ENCODE assay signal across 16 mouse cellular contexts in the genomic region with DNA sequence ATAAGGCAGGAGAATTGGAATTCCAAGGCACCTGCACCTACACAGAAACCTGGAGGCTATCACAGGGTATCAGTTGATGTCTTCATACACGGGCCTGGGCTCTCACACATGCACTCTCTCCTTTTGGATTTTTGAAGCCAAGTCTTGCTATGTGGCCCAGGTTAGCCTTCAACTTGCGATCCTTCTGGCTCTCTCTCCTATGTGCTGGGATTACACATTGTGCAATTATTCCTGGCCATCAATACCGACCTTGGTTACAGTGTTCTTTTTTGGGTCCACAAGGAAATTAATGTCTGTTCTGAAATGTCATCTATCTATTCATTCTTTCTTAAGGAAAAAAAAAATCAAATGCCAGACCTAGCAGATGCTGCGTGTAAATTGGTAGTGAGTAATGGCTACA.
"Had no signal": no experiment of that assay in that cellular context is flagged by ENCODE, and none has a peak within 500 bp of the region (broad histone marks: within the 10 kb centered on the region; RNA-seq: fewer than 3 reads in every experiment).

No protein-coding gene starts in this region.

- H3K27ac ChIP-seq: neural tube, embryonic 13.5 days; neural tube, embryonic 15.5 days; stomach, embryonic 15.5 days; stomach, postnatal 0 days had no signal

- DNase-seq: retina, postnatal 1 day; right cerebral cortex, adult 18-20 months; right cerebral cortex, postnatal 14 days; right cerebral cortex, postnatal 25 days; right cerebral cortex, postnatal 4 days; spleen, adult 18-20 months; thymus, adult 18-20 months; thymus, adult 2 months; thymus, postnatal 14 days; thymus, postnatal 25 days; thymus, postnatal 36 days; thymus, postnatal 4 days had no signal

- H3K4me3 ChIP-seq: neural tube, embryonic 13.5 days; neural tube, embryonic 15.5 days; stomach, embryonic 15.5 days had no signal

- H3K4me1 ChIP-seq: stomach, embryonic 15.5 days had no signal

- H3K9me3 ChIP-seq: neural tube, embryonic 13.5 days; neural tube, embryonic 15.5 days; stomach, embryonic 15.5 days had no signal

- H3K9ac ChIP-seq: neural tube, embryonic 13.5 days; neural tube, embryonic 15.5 days; stomach, embryonic 15.5 days had no signal

- H3K36me3 ChIP-seq: neural tube, embryonic 13.5 days; neural tube, embryonic 15.5 days; stomach, embryonic 15.5 days had no signal

- H3K27me3 ChIP-seq: neural tube, embryonic 13.5 days; neural tube, embryonic 15.5 days; stomach, embryonic 15.5 days had no signal

- H3K4me2 ChIP-seq: neural tube, embryonic 13.5 days; neural tube, embryonic 15.5 days; stomach, embryonic 15.5 days had no signal
